Mouse (Mus musculus) G1E-ER4 (cell line): ENCODE results near the gene Snx27. TPM values are rescaled to one million over a fixed set of nuclear protein-coding genes. Genes with fewer than 3 reads are reported as not detected.

ENCODE experiments used
- GATA1 ChIP-seq: IDR thresholded peaks from one replicate; pipeline ENCODE4 v1.8.0; 2012; ENCODE audit warnings: low read length, inconsistent platforms
- polyA plus RNA-seq: library from polyadenylated mRNA; stranded (reverse); fragments of >175 nt; gene quantifications from 2 replicates; pipeline ENCODE4 v1.2.3, GENCODE M21; 2012

Gene Snx27
- polyA plus RNA-seq, 1 experiment, result 17.5 TPM

DNA sequence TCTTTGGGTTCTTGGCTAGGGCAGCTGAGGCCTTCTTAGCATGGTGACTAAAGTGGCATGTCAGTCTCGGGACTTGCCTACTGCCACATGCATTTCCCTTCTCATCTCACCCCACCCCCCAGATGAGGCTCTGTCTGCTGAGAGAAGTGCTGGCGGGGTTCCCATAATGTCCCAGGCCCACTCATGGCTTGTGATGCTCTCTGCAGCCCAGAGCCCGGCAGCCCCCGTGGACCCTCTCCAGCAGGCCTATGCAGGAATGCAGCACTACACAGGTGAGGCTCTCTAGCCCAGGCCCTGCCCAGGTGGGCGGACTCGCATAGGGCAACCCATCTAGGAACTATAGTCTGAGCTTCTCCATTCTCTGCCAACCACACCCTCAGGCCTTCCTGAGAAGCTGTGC is 94.9 kb downstream of the Snx27 start:
- no peak for TF ChIP-seq GATA1

DNA sequence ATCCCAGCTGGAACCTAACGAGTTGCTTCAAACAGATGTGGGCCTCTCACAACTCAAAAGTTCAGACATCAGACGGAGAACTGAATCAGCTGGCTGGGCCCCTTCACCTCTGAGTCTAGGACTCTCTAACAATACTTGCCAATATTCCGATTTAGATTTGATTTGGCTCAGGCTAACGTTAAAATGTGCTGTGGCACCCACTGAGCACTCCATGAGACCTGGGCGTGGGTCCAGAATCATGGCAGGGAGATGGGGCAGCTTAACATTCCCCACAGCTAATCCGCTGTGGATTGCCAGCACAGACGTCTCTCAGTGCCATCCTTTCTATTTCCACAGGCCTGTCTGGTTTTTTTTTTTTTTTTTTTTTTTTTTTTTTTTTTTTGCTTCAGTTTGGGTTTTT is 96.6 kb downstream of the Snx27 start:
- TF ChIP-seq GATA1, result no peak

DNA sequence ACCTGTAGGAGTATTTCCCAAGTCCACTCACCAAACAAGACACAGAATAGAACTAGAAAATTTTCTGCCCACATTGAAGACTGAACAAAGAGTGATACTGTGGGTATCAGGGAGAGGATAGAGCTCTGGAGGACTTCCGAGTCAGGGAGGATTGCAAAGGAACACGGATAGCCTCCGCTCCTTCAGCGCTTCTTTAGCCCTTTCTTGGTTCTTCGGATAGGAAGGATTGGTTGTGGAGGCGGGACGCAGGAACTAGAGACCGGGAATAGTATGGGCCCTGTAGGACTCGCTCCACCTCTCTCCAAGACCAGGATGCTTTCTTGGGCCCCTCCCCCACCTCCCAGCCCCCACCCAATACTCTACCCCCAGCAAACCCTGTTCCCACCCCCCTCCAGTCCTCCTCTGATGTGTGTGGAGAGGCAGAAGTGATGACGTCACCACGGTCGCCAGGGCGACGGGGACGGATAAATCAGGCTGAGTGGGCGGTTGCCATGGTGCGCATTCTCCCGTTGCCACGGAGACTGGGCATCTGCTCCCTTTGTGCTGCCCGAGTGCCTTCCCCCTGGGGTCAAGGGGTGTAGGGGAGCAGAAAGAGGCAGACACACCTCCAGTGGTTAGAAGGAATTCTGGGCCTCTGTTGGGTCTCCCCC is 98.6 kb downstream of the Snx27 start:
- no peak for TF ChIP-seq GATA1

DNA sequence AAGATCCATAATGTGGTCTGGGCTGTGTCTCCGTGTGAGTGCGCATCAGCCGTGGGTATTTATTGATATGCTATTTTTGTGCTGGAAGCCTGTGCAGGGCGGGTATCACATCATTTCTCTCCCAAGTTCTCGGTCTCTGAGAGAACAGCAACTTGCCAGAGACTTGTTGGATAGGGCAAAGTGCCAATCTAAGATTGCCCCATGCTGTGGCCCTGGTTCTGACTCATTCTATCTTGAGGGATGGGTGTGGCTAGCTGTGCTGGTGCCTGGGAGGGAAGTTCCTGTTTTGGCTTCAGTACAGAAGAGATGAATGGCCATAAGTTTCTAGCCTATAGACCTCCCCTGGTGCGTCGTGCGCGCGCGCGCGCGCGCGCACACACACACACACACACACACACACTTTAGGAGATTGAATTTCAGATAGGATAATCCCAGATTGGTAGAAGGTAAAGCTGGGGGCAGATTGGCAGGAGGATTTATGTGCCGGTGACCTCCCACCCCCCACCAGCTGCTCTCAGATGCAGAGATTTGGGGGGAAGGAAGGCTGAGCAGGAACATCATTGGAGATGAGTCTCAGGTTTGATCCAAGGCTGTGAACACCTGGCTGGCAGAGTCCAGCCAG is 99.6 kb downstream of the Snx27 start:
- no peak for TF ChIP-seq GATA1

DNA sequence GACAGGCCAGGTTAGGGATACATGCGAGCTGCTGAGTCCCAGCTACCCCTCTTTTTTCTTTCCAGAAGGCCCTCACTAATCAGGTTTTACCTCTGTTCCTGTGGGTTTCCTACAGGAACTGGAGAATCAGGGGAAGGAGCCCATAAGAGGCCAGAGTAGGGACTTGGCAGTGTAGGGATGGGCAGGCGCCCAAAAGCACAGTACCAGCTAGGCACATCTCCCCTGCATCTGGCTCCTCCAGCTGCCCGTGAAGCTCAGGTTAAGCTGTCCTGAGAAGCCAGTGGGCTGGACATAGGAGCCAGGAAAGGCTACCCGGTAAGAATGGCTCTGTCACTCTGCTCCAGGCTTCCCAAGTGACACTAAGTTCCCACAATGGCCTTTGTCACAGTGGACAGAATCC is 101.1 kb downstream of the Snx27 start:
- no peak for TF ChIP-seq GATA1

DNA sequence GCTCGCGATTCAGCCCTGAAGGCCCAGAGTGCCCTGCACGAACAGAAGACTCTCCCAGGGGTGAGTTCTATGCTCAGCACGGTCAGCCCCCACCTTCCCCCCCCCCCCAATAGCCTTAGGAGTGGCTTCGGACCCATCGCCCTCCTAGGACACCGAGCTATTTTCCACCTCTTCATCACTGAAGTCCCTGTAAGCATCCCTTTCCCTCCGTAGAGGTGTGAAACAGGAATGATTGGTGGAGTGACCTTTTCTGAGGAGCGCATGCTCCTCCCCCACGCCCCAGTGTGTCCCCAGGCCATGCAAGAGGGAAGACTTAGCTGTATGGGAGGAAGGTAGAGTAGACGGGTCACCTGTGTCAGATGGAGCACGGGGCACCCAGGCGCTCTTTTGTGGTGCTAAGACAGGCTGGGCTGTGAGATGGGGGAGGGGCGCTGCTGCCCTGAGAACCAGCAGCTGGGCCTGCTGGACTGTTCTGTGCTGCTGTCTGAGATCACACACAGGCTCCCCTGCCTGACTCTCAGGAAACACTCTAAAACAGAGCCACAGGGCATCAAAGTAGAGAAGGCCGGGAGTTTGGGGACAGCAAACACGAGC is 102.1 kb downstream of the Snx27 start, which contains the start of gene Riiad1:
Gene Riiad1 (minus strand): TSS at position 51 of the 594 bp plus-strand sequence.
- TF ChIP-seq GATA1, result no peak

DNA sequence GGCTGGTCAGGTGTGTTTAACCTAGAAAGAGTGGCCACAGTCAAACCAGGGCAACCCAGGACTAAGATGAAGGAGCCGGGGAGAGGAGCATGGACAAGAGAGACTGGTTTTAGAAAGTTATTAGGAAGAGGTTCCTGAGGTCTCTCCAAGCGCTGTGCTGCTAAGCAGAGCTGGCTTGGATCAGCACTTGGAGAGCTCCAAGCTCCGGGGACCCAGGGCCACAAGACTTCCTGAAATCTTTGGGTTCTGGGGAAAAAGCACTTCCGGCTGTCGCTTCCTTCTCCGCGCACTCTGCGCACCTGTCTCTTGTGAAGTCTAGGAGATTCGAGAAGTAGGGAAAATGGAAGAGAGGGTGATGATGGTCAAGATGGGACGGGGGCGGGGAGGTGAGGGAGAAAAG is 103.0 kb downstream of the Snx27 start:
- TF ChIP-seq GATA1, result no peak

DNA sequence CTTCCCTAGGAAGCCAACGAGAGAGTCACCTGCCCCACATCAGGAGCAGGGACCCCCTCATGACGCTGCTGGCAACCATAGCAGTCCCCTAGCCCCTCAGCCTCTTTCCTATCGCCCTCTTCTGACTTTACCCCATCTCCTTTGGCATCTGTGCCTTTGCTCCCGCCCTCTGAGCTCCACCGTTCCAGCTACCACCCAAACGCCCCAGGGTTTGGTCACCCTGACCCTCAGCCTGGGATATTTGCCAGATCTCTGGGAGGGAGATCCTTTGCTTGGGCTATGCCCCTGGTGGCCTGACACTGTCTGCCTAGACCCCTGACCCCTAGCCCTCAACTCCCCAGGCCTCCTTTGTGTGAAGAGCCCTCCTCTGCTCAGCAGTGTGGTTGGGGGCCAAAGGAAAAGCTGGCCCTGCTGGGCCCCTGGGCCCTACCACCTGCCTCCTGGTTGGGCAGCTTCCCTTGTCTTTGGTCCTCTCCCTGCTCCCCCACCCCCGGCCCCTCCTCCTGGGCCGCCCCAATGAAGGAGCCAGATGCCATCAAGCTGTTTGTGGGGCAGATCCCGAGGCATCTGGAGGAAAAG is 103.8 kb downstream of the Snx27 start:
- TF ChIP-seq GATA1, result no peak

DNA sequence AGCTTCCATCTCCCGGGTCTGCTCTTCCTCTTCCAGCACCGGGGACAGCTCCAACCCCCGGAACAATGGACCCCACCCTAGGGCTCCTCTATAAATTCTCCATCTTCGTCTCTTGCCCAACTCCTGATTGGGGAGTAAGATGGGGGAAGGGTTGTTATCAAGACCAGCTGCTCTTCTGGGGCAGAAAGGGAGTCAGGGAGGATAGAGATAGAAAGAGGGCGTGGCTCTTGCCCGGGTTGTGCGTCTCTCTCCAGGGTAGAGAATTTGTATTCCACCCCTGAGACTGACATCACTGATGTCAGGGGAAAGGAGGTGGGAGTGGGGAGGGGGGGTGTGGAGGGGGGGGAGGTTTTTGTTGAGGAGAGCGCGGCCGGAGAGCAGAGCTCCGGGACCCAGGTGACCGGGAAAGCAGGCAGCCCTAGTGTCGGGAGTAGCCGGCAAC is 104.5 kb downstream of the Snx27 start, which contains the start of gene Celf3:
Gene Celf3 (plus strand): TSS at position 315 of the 442 bp plus-strand sequence.
- TF ChIP-seq GATA1, result no peak

DNA sequence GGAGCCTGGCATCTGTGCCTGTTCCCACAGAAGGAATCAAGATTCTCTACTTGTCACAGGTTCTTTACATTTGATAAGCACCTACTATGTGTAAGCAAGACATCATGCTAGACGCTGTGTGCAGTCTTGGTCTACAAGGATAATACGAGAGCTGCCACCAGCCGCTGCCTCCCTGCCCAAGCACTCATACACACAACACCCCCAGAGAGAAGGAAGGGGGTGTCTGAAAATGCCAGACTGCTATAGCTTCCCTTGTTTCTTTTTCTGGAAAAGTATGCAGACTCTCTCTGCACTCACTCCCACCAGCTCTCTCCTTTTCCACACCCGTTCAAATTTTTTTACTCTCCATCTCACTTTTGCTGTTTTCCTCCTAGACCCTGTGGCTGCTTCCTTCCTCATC is 105.1 kb downstream of the Snx27 start:
- TF ChIP-seq GATA1, result no peak

DNA sequence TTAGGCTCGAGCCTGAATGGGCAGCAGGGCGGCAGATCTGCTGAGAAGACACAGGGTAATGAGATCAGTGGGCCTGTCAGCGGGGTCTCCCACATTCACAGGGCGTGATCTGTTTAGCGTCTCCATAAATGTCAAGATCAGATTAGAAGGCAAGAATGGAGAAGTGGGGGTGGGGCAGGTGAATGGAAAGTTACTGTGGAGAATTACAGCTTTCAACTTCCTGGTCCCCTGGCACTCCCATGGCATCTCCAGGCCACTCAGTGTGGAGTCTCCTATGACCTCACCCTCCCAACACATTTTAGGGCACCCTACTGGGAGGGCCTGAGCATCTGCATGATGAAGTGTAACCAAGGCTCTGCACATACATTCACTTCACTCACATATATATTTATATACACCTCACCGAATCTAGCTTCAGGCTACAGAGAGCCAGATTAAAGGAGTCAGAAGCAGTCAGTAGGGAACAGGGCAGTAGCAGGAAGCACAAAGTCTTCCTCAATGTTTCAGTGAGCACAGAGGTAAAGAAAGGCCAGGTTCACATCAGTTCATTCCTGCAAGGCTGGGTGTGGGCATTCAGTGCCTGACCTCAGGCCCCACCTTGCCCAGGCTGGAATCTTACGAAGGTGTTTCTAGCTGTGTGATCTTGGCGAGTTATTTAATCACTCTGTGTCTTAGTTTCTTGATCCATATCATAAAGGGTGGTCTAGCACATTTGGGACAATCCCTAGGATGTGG is 106.0 kb downstream of the Snx27 start:
- TF ChIP-seq GATA1, result no peak

DNA sequence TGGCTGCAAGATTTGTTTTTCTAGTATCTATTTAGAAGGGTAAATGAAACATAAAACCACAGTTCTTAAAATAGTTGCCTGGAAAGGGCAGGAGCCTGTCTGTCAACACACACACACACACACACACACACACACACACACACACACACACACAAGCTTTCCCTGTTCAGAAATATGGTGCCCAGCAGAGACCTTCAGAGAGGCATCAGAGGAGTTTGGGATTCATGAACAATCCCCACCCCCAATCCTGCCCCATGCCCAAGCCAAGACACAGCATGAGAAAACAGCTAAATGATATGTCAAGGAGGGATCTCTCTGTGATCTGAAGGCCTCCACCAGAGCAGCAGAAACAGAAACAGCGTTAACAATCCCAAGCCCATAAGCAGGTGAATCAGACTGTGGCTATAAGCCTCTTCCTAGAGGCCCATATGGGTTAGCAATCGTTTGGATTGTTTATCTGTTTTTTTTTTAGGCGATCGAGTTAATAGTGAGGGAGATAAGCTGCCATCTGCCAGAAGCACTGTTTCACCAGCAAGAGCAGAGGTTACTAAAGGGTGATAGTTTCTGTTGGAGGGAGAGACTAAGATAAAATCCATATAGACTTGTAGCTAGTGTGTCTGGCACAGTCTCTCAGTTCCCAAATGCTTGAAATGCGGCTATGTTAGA is 108.8 kb downstream of the Snx27 start:
- no peak for TF ChIP-seq GATA1

DNA sequence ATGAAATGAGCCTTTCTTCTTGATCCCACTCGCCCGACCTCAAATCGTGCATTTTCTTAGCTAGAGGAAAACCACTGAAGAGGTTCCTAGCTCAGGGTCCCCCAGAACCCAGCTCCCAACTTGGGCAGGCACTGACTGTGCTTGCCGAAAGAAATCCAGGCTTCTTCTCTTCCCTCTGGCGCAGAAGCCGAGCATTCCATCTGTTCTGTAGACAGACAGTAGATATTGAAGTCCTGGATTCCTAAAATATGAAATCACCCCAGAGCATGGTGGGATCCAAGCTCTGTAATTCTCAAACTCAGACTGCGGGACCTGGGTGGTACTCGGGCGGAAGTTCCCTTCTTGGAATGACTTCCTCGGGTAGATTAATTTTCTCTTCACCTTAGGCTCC is 109.4 kb downstream of the Snx27 start:
- TF ChIP-seq GATA1, result no peak

DNA sequence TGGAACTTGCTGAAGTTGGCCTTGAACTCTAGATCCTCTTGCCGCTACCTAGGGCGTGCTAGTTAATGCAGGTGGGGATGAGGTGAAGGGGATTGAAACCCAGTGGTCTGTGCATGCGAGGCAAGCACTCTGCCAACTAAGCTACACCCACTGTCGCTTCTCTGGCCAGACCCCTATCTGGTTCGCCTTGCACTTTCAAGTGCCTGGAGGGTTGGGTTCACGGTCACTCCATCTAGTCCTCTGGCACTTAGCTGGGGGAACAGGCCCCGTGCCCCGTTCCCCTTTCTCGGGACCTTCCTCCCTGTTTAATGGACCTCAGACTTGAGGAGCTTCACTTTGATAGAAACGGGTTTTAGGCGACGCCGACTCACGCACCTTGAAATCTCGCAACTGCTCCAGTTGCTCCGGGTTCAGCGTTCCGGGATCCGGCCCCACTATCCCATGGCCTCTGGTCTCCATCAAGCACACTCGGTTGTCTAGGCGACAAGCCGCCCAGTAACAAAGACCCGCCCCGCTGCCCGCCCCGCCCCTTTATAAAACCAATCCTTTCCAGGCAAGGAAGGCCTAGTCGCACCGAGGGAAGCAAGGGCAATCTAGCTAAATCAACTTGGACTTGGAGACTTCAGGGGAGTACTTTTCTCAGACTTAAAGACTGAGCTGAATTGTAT is 109.9 kb downstream of the Snx27 start:
- TF ChIP-seq GATA1, result no peak

DNA sequence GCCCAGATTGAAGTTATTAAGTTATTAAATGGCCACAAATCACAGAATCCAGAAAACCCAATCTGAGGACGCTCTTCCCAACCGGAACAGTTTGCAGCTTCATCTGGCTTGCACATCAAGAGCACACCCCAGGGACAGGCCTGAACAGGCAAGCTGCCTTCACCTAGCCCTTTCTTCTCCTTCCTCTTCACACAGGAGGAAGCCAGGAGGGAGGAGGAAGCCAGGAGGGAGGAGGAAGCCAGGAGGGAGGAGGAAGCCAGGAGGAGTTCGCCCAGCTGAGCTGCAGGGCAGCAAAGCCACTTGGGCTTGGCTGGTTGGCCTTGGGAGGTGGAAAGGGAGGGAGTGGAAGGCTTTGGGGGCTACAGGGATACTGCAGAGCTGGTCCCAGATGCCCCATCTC is 113.6 kb downstream of the Snx27 start:
- TF ChIP-seq GATA1, result no peak
